Mouse (Mus musculus) left cerebral cortex, postnatal 36 days (tissue): ENCODE results near the gene Vwa1. TPM values are rescaled to one million over a fixed set of nuclear protein-coding genes. Genes with fewer than 3 reads are reported as not detected.
A peak's percentile ranks its signal among the peaks of the same experiment; 100 is the strongest.

ENCODE experiments used
- DNase-seq, 2 experiments: peaks; one replicate each; pipeline ENCODE4 v3.0.0; 2021 to 2022; ENCODE audit warnings: low spot score in 2 of 2, mixed read lengths in 1 of 2
- intact Hi-C: fragments of 180-260 bp; cut with DNase I; formaldehyde crosslinking; loops from one replicate; pipeline ENCODE4 v1.15.1; 2025
- total RNA-seq, 2 experiments: library from RNA; stranded (reverse); gene quantifications; 2 replicates each; pipeline ENCODE4 v1.2.3; 2021

Vwa1 gene
- total RNA-seq, 2 experiments from 2014 or later = 13.1 to 13.4 TPM

DNA sequence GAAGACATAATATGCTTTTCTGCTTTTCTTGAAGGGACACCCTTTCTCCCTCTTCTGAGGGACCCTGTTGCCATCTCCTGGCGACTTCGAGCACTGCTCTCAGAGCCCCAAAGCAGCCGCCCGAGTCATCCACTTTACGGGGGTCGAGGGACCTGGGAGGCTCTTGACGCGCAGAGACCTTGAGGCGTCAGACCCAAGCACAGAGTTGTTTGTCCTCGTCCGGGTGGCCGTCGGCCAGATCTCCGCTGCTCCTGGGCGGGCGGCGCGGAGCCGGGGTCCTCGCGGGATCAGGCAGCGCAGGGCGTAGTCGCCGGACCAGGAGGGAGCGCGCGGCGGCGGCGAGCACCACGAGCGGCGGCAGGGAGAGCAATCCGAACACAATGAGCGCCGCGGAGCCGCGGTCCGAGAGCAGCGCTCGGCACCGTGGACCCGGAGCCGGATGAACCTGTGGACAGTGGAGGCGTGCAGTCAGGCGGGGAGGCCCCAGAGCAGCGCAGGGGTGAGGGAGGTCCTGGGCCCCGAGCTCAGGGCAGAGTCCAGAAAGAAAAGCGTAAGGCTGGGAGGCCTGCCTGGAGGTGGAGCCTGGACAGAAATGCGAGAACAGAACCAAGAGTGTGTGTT, 9.7 kb upstream of the Vwa1 start:
- DNase-seq = peak; percentile 82 to 83
- intact Hi-C loops = loop anchor here (2.0 kb wide), 1 partner anchor 13 kb away; no protein-coding TSS in a partner anchor

DNA sequence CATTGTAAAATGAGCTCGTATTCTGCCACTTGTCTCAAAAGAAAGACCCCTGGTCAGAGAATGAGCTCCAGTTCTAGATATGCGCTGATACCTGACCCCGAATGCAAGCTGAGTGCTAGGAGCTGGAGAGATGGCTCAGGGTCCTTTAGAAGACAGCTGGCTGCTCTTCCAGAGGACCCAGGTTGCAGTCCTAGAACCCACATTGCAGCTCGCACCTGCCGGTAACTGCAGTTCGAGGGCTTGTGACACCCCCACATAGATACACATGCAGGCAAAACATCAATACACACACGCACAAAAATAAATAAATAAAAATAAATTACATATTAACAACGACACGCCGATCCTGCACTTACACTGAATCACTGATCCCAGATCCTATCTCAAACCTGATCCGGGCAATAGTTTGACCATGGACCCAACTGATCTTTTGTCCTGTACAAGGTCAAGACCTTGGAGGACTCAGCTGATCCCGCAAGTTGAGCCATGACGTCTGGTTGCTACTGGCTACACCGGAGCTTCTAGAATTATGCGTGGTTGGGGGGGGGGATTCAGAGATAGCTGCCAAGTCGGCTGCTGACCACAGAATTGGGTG, 9.1 kb upstream of the Vwa1 start:
- DNase-seq = peak in 1 of 2 experiments; percentile 7
- intact Hi-C loops = loop anchor here (2.0 kb wide), 1 partner anchor 13 kb away; no protein-coding TSS in a partner anchor

DNA sequence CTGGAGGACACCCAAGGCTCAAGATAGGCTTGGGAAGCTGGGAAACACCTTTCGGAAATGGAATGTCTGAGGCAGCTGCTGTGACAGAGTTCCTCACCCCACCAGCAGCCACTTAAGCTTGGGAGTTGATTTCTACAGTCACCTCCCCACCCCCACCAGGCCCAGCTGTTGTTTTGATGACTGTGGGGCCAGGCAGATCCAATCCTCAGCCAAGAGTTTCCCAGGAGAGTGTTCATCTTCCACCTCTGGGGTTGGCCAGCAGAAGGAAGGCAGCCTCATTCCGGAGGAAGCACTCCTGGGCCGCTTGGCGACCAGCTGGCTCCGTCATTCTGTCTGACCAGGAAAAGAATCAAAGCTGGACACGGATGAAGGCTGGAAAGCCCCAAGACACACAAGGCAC, 6.4 kb upstream of the Vwa1 start:
- intact Hi-C loops = no loop called here

DNA sequence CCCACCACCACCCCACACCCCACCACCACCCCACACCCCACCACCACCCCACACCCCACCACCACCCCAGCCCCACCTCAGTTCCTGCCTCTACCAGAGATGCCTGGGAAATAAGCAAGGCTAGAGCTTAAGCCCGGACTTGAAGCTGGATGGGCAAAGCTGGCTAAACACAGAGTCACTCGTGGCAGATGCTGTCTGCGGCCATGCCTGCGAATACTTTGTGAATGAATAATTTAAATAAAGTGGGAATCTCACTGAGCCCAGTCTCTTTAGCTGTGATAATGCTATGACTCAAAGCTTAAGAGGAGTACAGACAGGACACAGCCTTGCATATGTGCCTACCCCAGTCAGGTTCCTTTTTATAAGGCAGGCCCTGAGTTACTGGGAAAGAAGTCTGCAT, 5.0 kb upstream of the Vwa1 start:
- intact Hi-C loops = no loop called here
- no peak for DNase-seq

More for the DNA sequence above, 6.4 kb upstream of the Vwa1 start:
- DNase-seq = no peak

DNA sequence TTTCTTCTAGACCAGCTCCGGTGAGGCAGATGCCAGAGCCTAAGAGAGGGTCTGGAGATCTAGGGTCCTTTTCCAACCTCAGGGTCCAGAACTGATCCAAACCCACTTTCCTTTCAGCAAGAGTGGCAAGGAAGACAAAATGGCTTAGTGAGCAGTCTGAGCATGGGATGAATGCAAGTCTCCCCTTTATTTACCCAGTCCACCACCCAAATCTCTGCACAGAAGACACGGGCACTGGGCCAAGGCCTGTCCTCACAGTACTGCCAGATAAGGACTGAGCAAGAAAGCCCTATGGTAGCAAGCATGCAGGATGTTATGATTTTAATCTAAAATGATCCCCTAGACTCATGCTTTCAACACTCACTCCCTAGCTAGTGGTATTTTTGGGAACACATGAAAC, 3.3 kb upstream of the Vwa1 start:
- DNase-seq = no peak
- intact Hi-C loops = no loop called here

DNA sequence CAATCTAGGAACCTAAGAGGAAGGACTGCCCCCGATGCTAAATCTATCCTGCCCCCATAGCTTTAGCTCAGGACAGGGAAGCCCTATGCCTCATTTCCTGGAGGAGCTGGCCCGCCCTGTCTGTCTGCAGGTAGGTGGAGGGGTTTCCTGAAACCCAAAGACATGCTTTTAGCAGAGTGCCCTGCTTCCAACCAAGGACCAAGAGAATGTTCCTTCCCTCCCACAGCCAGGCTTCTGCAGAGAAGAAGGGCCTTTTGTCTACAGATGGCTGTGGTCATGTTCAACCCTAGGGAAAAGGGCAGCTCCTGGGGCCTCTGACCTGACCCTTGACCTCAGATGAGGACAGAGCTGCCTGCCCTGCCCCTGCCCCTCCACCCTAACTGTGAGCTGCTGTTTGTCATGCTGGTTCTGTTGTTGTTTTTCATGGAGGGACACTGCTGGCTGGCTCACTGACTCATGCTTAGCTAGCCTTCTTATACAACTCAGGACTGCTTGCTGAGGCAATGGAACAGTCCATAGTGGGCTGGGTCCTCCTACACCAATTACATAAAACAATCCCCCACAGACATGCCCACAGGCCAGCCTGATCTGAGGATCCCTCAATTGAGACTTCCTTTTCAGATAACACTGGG, 2.3 kb upstream of the Vwa1 start:
- intact Hi-C loops = no loop called here
- DNase-seq = peak; percentile 51 to 57

DNA sequence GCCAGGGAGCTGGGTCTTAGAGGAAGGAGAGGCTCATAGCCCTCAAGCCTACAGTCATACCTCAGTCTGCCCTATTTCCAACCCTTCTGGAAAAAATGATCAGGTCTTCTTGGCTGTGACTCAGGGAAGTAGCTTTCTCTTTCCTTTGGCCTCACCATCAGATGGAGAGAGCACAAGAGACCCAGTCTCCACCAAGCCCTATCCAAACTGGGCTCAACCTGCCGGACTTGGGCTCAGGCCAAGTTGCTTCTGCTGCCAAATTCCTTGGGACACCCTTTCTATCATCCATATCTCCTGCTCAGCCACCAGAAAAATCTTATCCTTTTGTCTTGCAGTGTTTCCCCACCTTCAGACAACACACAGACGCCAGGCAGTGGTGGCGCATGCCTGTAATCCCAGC, 1.4 kb upstream of the Vwa1 start:
- intact Hi-C loops = no loop called here
- DNase-seq = no peak

DNA sequence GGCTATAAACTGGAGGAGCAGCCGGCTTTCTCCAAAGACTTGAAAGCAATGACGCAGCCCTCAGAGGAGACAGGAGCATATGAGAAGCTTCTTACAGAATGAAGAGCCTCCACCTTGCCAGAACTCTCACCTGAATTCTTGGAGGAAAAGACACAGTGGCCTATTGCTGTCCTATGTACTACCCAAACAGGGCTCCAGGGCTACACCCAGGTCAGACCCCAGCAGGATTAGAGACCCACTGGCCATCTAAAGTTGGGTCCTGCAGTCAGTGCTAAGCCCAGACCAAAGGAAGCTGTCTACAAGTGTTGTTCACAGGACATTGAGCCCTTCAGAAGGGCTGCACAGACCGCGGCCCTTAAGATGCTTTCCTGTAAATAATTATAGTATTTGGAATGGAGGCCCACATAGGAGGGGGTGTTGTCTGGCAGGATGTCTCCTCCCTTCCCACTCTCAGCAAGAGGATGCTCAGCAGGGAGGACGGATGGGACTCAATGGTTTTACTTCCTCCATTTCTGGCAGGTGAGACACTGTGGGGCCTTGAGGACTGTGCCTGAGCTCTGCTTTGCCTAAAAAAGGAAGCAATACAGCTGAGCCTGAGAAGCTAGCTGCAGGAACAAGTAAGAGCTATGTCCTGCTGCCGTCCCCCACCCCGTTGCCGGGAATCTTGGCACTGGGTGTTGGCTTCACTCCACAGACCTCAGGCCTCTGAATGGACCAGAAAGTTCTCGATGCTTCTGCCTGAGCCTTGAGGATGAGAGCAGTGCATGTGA, 658 bp upstream of the Vwa1 start:
- intact Hi-C loops = loop anchor here (5.0 kb wide), 1 partner anchor 53 kb away; no protein-coding TSS in a partner anchor
- DNase-seq = peak; percentile 50 to 54

DNA sequence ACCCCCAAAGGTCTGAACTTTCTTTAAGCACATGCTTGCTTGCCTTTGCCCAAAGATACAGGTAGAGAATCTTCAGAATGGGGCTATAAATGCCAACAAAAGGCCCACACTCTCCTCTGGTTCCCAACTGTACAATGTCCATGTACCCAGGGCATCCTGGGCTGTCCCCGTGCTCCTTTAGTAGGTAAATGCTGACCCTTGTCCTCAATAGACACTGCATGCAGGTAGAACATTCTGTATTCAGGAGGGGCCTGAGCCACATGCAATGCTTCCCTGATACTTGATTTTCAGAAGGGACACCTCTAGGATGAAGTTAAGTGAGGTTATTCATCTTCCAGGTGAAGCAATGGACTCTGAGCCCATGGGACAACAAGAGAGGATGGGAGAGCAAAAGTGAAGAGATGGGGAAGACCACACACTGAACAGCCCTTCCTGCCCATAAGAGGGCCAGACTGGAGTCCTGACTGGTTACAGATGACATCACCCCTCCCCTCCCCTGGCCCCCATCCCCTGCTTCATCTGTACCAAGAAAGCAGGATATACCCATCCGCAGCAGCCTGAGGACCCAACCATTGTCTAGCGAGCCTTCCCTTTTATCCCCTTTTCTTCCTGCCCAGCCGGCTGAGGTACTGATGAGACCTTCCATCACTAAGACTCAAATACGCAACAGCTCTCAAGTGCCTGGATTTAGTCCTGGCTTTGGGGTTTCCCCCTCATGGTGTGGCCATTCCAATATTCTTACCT, 991 bp downstream of the Vwa1 start:
- DNase-seq = no peak
- intact Hi-C loops = loop anchor here (5.0 kb wide), 1 partner anchor 51 kb away; no protein-coding TSS in a partner anchor

DNA sequence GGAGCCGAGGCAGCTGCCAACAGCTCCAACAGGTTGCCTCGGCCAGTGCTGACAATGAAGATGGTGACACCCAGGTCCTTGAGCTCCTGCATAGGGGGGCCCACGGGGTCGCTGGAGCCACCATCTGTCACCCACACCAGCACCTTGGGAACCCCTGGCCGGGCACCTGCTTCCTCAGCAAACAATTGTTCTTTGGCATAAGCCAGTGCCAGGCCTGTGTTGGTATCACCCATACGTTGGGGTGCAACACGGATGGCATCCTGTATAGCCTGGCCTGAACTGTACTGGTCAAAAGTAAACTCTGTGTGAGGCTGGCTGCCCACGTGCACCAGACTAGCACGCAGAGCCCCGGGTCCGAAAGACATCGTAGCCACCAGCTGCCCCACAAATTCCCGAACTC, 1.7 kb downstream of the Vwa1 start:
- DNase-seq = no peak
- intact Hi-C loops = loop anchor here (5.0 kb wide), 1 partner anchor 50 kb away; no protein-coding TSS in a partner anchor

DNA sequence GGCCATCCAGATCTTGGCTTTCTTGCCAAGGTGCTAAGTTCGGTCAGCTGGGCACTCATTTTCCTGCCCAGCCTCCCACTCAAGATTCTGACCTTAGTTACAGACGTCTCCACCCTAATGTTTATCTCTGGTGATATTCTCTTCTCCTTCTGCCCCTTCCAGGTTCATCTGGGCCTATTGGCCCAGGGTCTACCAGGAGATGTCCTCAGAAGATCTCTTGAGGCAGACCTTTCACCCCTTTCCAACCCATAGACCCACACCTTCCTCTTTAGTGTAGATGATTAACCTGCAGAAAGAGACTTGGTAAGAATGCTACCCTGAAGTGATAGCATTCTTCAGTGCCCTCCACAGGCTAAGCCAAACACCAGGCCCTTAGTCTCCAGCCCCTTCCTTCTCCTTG, 2.8 kb downstream of the Vwa1 start:
- intact Hi-C loops = loop anchor here (2.0 to 5.0 kb wide), 2 partner anchors 13 to 49 kb away; partner anchors contain the start of gene Tmem88b
- no peak for DNase-seq

DNA sequence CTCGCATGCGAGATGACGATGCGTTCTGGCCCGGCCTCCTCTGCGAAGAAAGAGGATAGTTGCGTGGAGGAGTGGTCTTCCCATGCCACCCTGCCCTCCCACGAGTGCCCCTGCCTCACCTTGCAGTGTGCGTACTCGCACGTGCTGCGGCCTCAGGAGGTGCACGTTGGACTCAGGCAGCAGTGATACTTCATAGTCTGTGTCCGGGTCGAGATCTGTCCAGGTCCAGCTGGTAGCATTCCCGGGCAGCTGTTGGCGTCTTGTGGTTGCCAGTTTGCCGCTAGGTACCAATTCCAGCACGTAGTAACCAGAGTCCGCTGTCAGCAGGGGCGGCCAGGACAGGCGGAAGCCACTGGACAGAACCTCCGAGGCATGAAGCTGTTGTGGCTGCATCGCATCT, 3.9 kb downstream of the Vwa1 start:
- intact Hi-C loops = loop anchor here (2.0 to 5.0 kb wide), 2 partner anchors 14 to 48 kb away; partner anchors contain the start of gene Tmem88b
- DNase-seq = no peak

DNA sequence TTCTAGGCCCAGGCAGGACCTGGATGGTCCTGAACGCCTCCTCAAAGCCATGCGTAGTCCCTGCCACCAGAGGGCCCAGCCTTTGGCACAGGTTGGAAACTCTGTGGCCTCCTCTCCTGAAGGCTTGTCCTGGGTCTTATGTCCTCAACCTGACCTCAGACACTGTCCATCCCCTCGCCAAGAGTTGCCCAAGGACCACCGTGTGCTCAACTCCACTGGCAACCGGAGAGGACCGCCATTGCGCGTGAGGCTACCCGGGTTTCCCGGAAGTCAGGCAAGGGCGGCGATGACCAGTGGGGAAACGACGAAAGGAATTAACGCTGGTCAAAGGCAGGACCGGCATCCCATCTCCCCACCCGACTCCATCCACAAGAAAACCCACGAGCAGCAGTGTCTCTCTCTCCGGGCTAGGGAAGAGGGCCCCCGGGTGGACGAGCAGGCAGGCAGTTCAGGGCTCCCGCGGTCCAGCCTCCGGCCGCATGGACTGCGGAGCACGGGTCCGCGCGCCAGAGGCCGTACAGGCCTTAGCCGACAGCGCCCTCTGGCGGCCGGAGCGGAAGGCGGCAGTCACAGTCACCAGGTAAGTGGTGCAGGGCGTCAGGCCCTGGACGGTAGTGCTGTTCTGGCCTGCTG, 4.5 kb downstream of the Vwa1 start:
- DNase-seq = peak; percentile 89 to 92
- intact Hi-C loops = loop anchor here (2.0 to 5.0 kb wide), 2 partner anchors 15 to 48 kb away; partner anchors contain the start of gene Tmem88b

DNA sequence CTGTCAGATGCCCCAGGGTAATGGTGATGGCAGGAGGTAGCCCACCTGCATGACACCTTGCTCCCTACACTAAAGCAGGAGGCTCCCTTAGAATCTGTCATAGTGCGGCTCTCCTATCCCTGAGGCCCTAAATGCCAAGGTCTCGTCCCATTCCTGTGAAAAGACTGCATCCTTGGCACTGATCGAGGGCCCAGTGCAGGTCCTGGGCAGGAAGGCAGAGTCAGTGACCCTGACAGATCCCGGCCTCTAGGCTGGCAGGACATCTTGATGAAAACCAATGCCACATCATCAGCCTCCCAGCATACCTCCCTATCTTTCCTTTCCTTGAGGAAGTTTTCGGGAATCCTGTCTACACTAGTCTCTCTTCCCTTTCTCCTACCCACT, 5.0 kb downstream of the Vwa1 start:
- intact Hi-C loops = no loop called here
- no peak for DNase-seq

DNA sequence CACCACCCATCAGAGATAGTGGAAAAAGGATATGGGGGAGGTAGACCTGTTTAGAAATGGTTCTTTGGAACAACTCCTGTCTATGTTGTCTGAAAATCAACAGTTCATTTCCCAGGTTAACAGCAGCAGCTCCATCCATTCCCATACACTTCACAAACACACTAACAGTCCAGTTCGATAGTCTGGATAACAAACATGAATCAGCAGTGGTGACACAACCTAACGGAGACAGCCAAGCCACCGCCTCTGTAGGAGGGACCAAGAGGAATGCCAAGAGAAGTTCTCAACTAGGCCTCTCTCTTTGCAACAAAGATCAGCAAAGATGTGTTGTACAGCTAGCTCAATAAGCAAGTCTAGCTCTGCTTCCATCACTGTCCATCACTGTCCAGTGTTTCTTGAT, 12.1 kb downstream of the Vwa1 start:
- DNase-seq = no peak
- intact Hi-C loops = loop anchor here (5.0 kb wide), 1 partner anchor 95 kb away; the partner anchor contains the start of gene Mib2

DNA sequence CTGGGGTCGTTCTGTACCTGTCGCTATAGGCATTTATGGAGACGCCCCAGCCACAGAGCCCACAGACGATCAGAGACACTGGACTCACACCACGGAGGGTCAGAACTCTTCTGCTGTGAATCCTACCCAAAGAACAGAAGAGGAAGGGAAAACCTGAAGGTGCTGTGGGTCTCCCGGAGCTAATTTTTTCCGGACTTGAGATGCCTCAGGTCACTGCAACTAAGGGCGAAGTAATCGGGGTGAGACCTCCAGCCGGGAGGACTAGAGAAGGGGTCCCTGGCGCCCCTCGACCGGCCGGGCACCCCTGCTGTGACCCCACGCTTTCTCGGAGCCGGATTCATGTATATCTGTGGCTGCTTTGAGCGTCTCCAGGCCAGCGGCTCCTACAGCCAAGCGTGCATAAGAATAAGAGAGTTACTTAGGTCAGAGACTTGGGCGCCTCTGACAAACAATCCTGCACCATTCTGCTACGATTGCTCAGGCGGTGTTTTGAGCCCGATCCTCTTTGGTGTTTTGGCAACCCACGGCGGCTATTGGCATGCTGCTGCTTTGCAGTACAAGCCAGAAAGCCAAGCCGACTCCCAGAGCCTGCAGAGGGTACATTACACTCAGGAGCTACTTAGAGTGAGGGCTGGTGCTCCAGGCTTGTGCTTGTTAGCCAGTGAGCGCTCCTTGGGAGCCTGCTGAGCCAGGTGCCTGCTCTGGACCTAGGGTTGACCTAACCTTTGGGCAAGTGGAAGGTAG, 13.0 kb downstream of the Vwa1 start:
- DNase-seq = no peak
- intact Hi-C loops = loop anchor here (5.0 kb wide), 1 partner anchor 94 kb away; the partner anchor contains the start of gene Mib2

DNA sequence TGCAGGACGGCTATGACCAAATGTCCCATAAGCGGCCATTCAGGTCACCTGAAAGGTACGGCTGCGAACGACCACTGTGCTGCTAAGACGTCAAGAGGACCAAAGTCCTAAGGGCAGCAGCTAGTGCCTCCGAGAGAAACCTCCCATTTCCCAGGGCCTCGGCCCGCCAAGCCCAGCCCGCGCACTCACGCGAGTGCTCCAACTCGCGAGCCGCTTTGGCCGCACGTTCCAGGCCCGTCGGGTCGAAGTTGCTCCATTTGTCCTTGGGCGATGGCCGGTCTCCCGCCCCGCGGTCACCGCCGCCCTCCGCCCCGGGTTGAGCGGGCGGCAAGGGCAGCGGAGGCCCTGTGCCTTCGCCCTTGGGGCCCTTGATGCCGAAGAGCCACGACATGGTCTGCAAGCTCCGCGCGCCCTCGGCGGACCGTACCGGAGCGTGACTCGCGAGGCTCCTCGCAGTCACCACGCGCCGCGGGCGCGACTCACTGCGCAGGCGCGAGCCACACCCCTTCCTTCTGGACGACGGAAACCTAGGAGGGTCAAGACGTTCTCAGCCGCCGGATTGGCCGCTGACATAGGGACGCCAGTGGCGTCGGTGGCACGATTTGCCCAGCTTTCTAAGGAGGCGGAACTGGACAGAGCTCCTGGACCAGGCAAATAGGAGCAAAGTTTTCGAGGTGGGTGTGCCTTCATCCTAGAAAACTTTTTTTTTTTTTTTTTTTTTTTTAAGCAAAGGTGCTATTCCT, 13.7 kb downstream of the Vwa1 start, which contains the start of gene Atad3a:
TSS of gene Atad3a (minus strand) at position 481 of the 743 bp plus-strand sequence.
- DNase-seq = peak; percentile 98 to 99
- intact Hi-C loops = loop anchor here (5.0 kb wide), 1 partner anchor 93 kb away; the partner anchor contains the start of gene Mib2
